Mouse (Mus musculus): ENCODE measurements around the gene Eda2r.

The Eda2r gene

GRCm38 (mm10) chrX:97377065-97377421 is at the start of gene Eda2r:
Eda2r (minus strand) TSS chrX:97377216.
- no peak for DNase-seq

GRCm38 (mm10) chrX:97397872-97398271 is 20.9 kb upstream of the Eda2r start:
- no peak for DNase-seq

- DNase-seq = no peak
Observed at GRCm38 (mm10) chrX:97378076-97378475, 1.1 kb upstream of the Eda2r start.

GRCm38 (mm10) chrX:97376321-97377064 is 523 bp downstream of the Eda2r start:
- DNase-seq = no peak

- DNase-seq = no peak
Observed at GRCm38 (mm10) chrX:97372826-97373225, 4.2 kb downstream of the Eda2r start.

GRCm38 (mm10) chrX:97369206-97369605 is 7.8 kb downstream of the Eda2r start:
- DNase-seq = no peak

- no peak for DNase-seq
Observed at GRCm38 (mm10) chrX:97368741-97369140, 8.3 kb downstream of the Eda2r start.

GRCm38 (mm10) chrX:97360919-97361318 is 16.1 kb downstream of the Eda2r start:
- no peak for DNase-seq

GRCm38 (mm10) chrX:97327891-97328290 is 49.1 kb downstream of the Eda2r start:
- DNase-seq = no peak

Measured in cerebellum, adult 11 months (tissue).